Mouse (Mus musculus): Measurements from ENCODE around the gene Bmpr2. TPM values are rescaled to one million over a fixed set of nuclear protein-coding genes. Genes with fewer than 3 reads are reported as not detected.

The Bmpr2 gene
- polyA plus RNA-seq, 1 experiment from 2014 or later: 11.9 TPM

DNA sequence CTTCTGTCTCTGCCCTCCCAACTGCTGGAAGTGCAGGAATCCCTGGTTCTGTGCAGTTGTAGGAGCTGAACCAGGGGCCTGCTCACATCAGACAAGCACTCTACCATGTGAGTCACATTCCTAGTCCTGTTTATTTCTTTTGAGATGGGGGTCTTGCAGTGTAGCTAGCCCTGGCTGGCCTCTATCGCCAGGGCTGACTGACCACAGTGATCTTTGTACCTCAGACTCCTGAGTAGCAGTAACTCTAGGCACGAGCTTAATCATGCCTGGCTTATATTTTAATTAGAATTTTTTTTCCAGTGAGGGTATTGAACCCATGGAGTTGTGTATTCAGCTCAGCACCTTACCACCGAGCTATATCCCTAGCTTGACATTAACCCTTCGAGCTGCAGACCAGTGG, 128.0 kb downstream of the Bmpr2 start:
- Histone ChIP-seq H3K4me3 (ENCODE audit: low read depth, low read length) (no peak overlapping the region), H3K4me2 (ENCODE audit: low read depth, low read length) (no peak overlapping the region), H3K9ac (replicated peaks; ENCODE audit: low read length) (no peak overlapping the region), H3K36me3 (replicated peaks; ENCODE audit: control insufficient read depth, insufficient read depth, low read depth, low read length) (no peaks in the 10 kb centered on the region), H3K27ac (replicated peaks; ENCODE audit: low read depth, low read length) (no peak overlapping the region), H3K27me3 (ENCODE audit: control insufficient read depth, insufficient read depth, low read length) (no peaks in the 10 kb centered on the region), H3K9me3 (replicated peaks; ENCODE audit: control insufficient read depth, low read length) (no peaks in the 10 kb centered on the region), H3K4me1 (ENCODE audit: control insufficient read depth, insufficient read depth, low read length) (no peaks in the 10 kb centered on the region)
- DNase-seq (ENCODE audit: low spot score) (no peak), ATAC-seq (replicated peaks; ENCODE audit: insufficient number of reproducible peaks, low FRiP score, low TSS enrichment, low read depth) (no peak; the same call in 1 of the 2 replicates)
- 75% methylated on average over 4 of the region's 4 CpGs for WGBS

- no peak for ATAC-seq (replicated peaks; ENCODE audit: insufficient number of reproducible peaks, low FRiP score, low TSS enrichment, low read depth)
These were observed 129.6 kb downstream of the Bmpr2 start for GRCm38 (mm10) chr1:59892777-59893176.

GRCm38 (mm10) chr1:59894025-59894424, 130.8 kb downstream of the Bmpr2 start:
- H3K4me3 ChIP-seq (ENCODE audit: low read depth, low read length): no peak overlapping the region
- H3K4me1 ChIP-seq (ENCODE audit: control insufficient read depth, insufficient read depth, low read length): no peaks in the 10 kb centered on the region
- no peaks in the 10 kb centered on the region for H3K36me3 ChIP-seq (replicated peaks; ENCODE audit: control insufficient read depth, insufficient read depth, low read depth, low read length)
- H3K9me3 ChIP-seq (replicated peaks; ENCODE audit: control insufficient read depth, low read length): no peaks in the 10 kb centered on the region
- no peak overlapping the region for H3K9ac ChIP-seq (replicated peaks; ENCODE audit: low read length)
- no peak for DNase-seq (ENCODE audit: low spot score)
- no peaks in the 10 kb centered on the region for H3K27me3 ChIP-seq (ENCODE audit: control insufficient read depth, insufficient read depth, low read length)
- 76% methylated on average over 4 of the region's 4 CpGs for WGBS
- H3K27ac ChIP-seq (replicated peaks; ENCODE audit: low read depth, low read length): no peak overlapping the region
- H3K4me2 ChIP-seq (ENCODE audit: low read depth, low read length): no peak overlapping the region
- ATAC-seq (replicated peaks; ENCODE audit: insufficient number of reproducible peaks, low FRiP score, low TSS enrichment, low read depth): no peak

More at GRCm38 (mm10) chr1:59892777-59893176, 129.6 kb downstream of the Bmpr2 start:
- Histone ChIP-seq H3K36me3 (replicated peaks; ENCODE audit: control insufficient read depth, insufficient read depth, low read depth, low read length) (no peaks in the 10 kb centered on the region), H3K9ac (replicated peaks; ENCODE audit: low read length) (no peak overlapping the region), H3K27ac (replicated peaks; ENCODE audit: low read depth, low read length) (no peak overlapping the region), H3K4me3 (ENCODE audit: low read depth, low read length) (no peak overlapping the region), H3K9me3 (replicated peaks; ENCODE audit: control insufficient read depth, low read length) (no peaks in the 10 kb centered on the region), H3K4me1 (ENCODE audit: control insufficient read depth, insufficient read depth, low read length) (no peaks in the 10 kb centered on the region), H3K4me2 (ENCODE audit: low read depth, low read length) (no peak overlapping the region), H3K27me3 (ENCODE audit: control insufficient read depth, insufficient read depth, low read length) (no peaks in the 10 kb centered on the region)
- 88% methylated on average over 8 of the region's 8 CpGs for WGBS
- no peak for DNase-seq (ENCODE audit: low spot score)

DNA sequence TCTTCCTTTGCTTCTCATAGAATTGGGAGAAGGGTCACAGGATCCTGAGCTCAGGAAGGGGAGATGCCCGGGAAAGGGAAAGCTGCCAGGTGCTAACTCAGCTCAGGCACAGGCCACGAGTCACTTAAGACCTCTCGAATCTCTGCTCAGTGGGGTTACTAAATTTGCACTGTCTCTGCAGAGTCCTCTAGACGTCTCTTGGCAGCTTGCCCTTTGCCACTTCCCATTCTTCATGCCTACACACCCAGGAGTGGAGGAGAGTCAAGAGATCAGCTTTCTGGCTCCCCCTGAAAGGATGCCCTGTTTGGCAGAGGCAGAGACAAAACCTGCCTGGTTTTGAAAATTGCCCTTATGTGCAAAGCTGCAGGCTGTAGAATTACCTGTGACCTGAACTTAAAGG, 132.3 kb downstream of the Bmpr2 start:
- Histone ChIP-seq H3K27me3 (ENCODE audit: control insufficient read depth, insufficient read depth, low read length) (no peaks in the 10 kb centered on the region), H3K4me1 (ENCODE audit: control insufficient read depth, insufficient read depth, low read length) (no peaks in the 10 kb centered on the region), H3K36me3 (replicated peaks; ENCODE audit: control insufficient read depth, insufficient read depth, low read depth, low read length) (no peaks in the 10 kb centered on the region), H3K9ac (replicated peaks; ENCODE audit: low read length) (no peak overlapping the region), H3K4me3 (ENCODE audit: low read depth, low read length) (no peak overlapping the region), H3K9me3 (replicated peaks; ENCODE audit: control insufficient read depth, low read length) (no peaks in the 10 kb centered on the region), H3K4me2 (ENCODE audit: low read depth, low read length) (no peak overlapping the region), H3K27ac (replicated peaks; ENCODE audit: low read depth, low read length) (no peak overlapping the region)
- WGBS: 52% methylated on average over 4 of the region's 4 CpGs
- DNase-seq (ENCODE audit: low spot score) (no peak), ATAC-seq (replicated peaks; ENCODE audit: insufficient number of reproducible peaks, low FRiP score, low TSS enrichment, low read depth) (no peak)

GRCm38 (mm10) chr1:59897147-59897798, 134.1 kb downstream of the Bmpr2 start:
- no peaks in the 10 kb centered on the region for H3K36me3 ChIP-seq (replicated peaks; ENCODE audit: control insufficient read depth, insufficient read depth, low read depth, low read length)
- no peaks in the 10 kb centered on the region for H3K4me1 ChIP-seq (ENCODE audit: control insufficient read depth, insufficient read depth, low read length)
- 66% methylated on average over 5 of the region's 5 CpGs for WGBS
- no peaks in the 10 kb centered on the region for H3K9me3 ChIP-seq (replicated peaks; ENCODE audit: control insufficient read depth, low read length)
- no peaks in the 10 kb centered on the region for H3K27me3 ChIP-seq (ENCODE audit: control insufficient read depth, insufficient read depth, low read length)
- DNase-seq (ENCODE audit: low spot score) (no peak), ATAC-seq (replicated peaks; ENCODE audit: insufficient number of reproducible peaks, low FRiP score, low TSS enrichment, low read depth) (no peak)
- H3K9ac ChIP-seq (replicated peaks; ENCODE audit: low read length): no peak overlapping the region
- no peak overlapping the region for H3K4me3 ChIP-seq (ENCODE audit: low read depth, low read length)
- no peak overlapping the region for H3K4me2 ChIP-seq (ENCODE audit: low read depth, low read length)
- no peak overlapping the region for H3K27ac ChIP-seq (replicated peaks; ENCODE audit: low read depth, low read length)

GRCm38 (mm10) chr1:59899679-59900078, 136.5 kb downstream of the Bmpr2 start:
- WGBS: 86% methylated on average over 2 of the region's 2 CpGs
- DNase-seq (ENCODE audit: low spot score) (no peak), ATAC-seq (replicated peaks; ENCODE audit: insufficient number of reproducible peaks, low FRiP score, low TSS enrichment, low read depth) (no peak)
- H3K36me3 ChIP-seq (replicated peaks; ENCODE audit: control insufficient read depth, insufficient read depth, low read depth, low read length): no peaks in the 10 kb centered on the region
- H3K27me3 ChIP-seq (ENCODE audit: control insufficient read depth, insufficient read depth, low read length): no peaks in the 10 kb centered on the region
- H3K27ac ChIP-seq (replicated peaks; ENCODE audit: low read depth, low read length): no peak overlapping the region
- no peaks in the 10 kb centered on the region for H3K9me3 ChIP-seq (replicated peaks; ENCODE audit: control insufficient read depth, low read length)
- no peaks in the 10 kb centered on the region for H3K4me1 ChIP-seq (ENCODE audit: control insufficient read depth, insufficient read depth, low read length)
- no peak overlapping the region for H3K4me3 ChIP-seq (ENCODE audit: low read depth, low read length)
- no peak overlapping the region for H3K4me2 ChIP-seq (ENCODE audit: low read depth, low read length)
- H3K9ac ChIP-seq (replicated peaks; ENCODE audit: low read length): no peak overlapping the region

GRCm38 (mm10) chr1:59901082-59901876, 138.1 kb downstream of the Bmpr2 start:
- Histone ChIP-seq H3K9ac (replicated peaks; ENCODE audit: low read length) (no peak overlapping the region), H3K36me3 (replicated peaks; ENCODE audit: control insufficient read depth, insufficient read depth, low read depth, low read length) (no peaks in the 10 kb centered on the region), H3K9me3 (replicated peaks; ENCODE audit: control insufficient read depth, low read length) (no peaks in the 10 kb centered on the region), H3K4me1 (ENCODE audit: control insufficient read depth, insufficient read depth, low read length) (no peaks in the 10 kb centered on the region), H3K27me3 (ENCODE audit: control insufficient read depth, insufficient read depth, low read length) (no peaks in the 10 kb centered on the region), H3K4me2 (ENCODE audit: low read depth, low read length) (no peak overlapping the region), H3K27ac (replicated peaks; ENCODE audit: low read depth, low read length) (no peak overlapping the region), H3K4me3 (ENCODE audit: low read depth, low read length) (no peak overlapping the region)
- ATAC-seq (replicated peaks; ENCODE audit: insufficient number of reproducible peaks, low FRiP score, low TSS enrichment, low read depth): no peak
- DNase-seq (ENCODE audit: low spot score): no peak
- 95% methylated on average over 5 of the region's 5 CpGs for WGBS

DNA sequence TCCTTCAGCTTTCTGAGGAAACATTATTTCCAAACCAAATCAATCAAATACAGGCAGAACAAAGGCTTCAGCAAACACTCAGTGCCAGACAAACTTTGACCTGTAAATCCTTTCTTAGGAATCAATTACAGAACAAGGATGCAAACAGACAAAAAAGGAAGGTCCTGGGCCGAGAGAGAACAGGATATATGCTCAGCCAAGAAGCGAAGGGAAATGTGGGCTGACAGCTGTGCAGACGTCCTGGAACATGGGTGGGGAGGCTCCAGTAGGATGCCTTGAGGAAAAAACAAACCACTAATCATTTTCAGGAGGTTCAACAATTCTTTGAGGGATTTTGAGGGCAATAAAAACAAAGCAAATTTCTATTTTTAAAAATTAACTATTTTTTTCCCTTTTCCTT, 139.4 kb downstream of the Bmpr2 start:
- no peak overlapping the region for H3K27ac ChIP-seq (replicated peaks; ENCODE audit: low read depth, low read length)
- H3K4me3 ChIP-seq (ENCODE audit: low read depth, low read length): no peak overlapping the region
- DNase-seq (ENCODE audit: low spot score) (no peak), ATAC-seq (replicated peaks; ENCODE audit: insufficient number of reproducible peaks, low FRiP score, low TSS enrichment, low read depth) (no peak)
- H3K9ac ChIP-seq (replicated peaks; ENCODE audit: low read length): no peak overlapping the region
- H3K27me3 ChIP-seq (ENCODE audit: control insufficient read depth, insufficient read depth, low read length): no peaks in the 10 kb centered on the region
- H3K4me1 ChIP-seq (ENCODE audit: control insufficient read depth, insufficient read depth, low read length): no peaks in the 10 kb centered on the region
- no peak overlapping the region for H3K4me2 ChIP-seq (ENCODE audit: low read depth, low read length)
- H3K9me3 ChIP-seq (replicated peaks; ENCODE audit: control insufficient read depth, low read length): no peaks in the 10 kb centered on the region
- H3K36me3 ChIP-seq (replicated peaks; ENCODE audit: control insufficient read depth, insufficient read depth, low read depth, low read length): no peaks in the 10 kb centered on the region
- WGBS: 31% methylated on average over 3 of the region's 3 CpGs

All from embryonic facial prominence, embryonic 11.5 days (tissue).